Mouse (Mus musculus) heart, adult 18-20 months (tissue): ENCODE data around the gene Lekr1. TPM values are rescaled to one million over a fixed set of nuclear protein-coding genes. Genes with fewer than 3 reads are reported as not detected.

Experiments used
- DNase-seq, 2 experiments: peaks; one replicate each; pipeline ENCODE4 v3.0.0; 2021 to 2022; ENCODE audit warnings: mixed read lengths in 1 of 2
- microRNA-seq, 2 experiments: library from miRNA; unstranded; fragments of <30 nt; microRNA quantifications; one replicate each; pipeline ENCODE4 v1.2.0; 2022
- total RNA-seq, 2 experiments: library from RNA; stranded (reverse); gene quantifications; 2 replicates each; pipeline ENCODE4 v1.2.3; 2021

The Lekr1 gene
- total RNA-seq, 2 experiments from 2014 or later = 2.5 to 2.7 TPM

DNA sequence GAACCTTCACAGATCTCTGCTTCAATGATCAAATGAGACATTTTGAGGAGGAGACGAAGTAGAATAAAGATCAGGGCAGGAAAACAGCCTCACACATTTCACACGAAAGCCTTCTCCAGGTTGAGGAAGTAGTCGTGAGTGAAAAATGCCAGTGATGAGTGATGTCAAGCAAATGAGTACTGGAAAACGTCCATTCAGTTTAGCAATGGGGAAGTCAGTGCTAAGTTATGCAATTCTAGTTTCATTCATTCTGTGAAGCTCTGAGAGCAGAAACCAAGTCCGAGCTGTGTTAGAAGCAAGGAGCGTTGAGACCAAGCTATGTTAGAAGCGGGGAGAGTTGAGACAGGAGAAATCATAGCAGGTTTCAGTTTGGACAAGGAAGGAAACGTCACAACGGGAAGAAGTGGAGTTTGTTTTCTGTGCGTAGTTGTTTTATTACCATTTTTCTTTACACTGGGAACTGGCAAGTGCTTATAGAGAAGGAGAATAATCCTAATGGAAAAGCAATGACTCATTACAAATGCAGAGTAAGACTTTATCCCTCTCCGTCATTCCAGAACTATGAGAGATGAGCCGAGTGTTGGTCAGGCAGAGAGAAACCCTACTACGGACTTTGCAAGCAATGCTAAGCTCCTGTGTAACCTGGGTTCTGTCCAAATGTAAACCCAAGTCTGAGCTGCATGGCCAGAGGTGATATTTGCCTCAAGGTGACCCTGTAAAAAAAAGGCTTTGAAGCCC lies 207.2 kb downstream of the Lekr1 start:
- peak in 1 of 2 experiments; percentile 54 for DNase-seq

Small RNA genes lying within 50 kb of the gene (microRNA-seq; reads per million reads assigned to microRNA genes)
- gene Mir8120 = 0 to 0.27 reads per million in 2 experiments

Other genes with a start within 250 kb of the Lekr1 start
- gene Tiparp, start 137.8 kb upstream of the Lekr1 start, total RNA-seq = 10 to 100 TPM in 1 of 2 experiments, 1 to 10 TPM in 1; 8.8 to 13.0 TPM